Mouse (Mus musculus) hindbrain, embryonic 12.5 days (tissue): ENCODE data around the gene Tbx4. TPM values are rescaled to one million over a fixed set of nuclear protein-coding genes. Genes with fewer than 3 reads are reported as not detected.

Source experiments
- ATAC-seq: fragments of 200-750 bp; cut with Nextera tagmentation; 2 replicates; pipeline ENCODE4 v1.8.0; 2017; ENCODE audit warnings: moderate TSS enrichment; ENCODE audit not compliant: low FRiP score
- H3K27ac ChIP-seq: fragments of 300-500 bp; sonication (generic); 2 replicates; pipeline ENCODE4 v1.5.1; 2016; ENCODE audit warnings: mild to moderate bottlenecking
- H3K27me3 ChIP-seq: fragments of 300-500 bp; sonication (generic); 2 replicates; pipeline ENCODE4 v1.6.1; 2016; ENCODE audit warnings: mild to moderate bottlenecking
- H3K36me3 ChIP-seq: fragments of 300-500 bp; sonication (generic); 2 replicates; pipeline ENCODE4 v1.6.1; 2016; ENCODE audit warnings: mild to moderate bottlenecking
- H3K4me1 ChIP-seq: fragments of 300-500 bp; sonication (generic); 2 replicates; pipeline ENCODE4 v1.6.1; 2016
- H3K4me2 ChIP-seq: fragments of 300-500 bp; sonication (generic); replicated peaks from 2 replicates; pipeline ENCODE4 v1.6.1; 2016; ENCODE audit warnings: mild to moderate bottlenecking
- H3K4me3 ChIP-seq: fragments of 300-500 bp; sonication (generic); 2 replicates; pipeline ENCODE4 v1.5.1; 2016; ENCODE audit warnings: mild to moderate bottlenecking
- H3K9ac ChIP-seq: fragments of 300-500 bp; sonication (generic); 2 replicates; pipeline ENCODE4 v1.6.1; 2016; ENCODE audit warnings: mild to moderate bottlenecking, moderate library complexity
- H3K9me3 ChIP-seq: fragments of 300-500 bp; sonication (generic); replicated peaks from 2 replicates; pipeline ENCODE4 v1.6.1; 2016; ENCODE audit warnings: mild to moderate bottlenecking
- WGBS: fragments of 180-500 bp; shearing (Covaris S2); methylation state at CpG from one replicate; pipeline ENCODE4 v1.1.7; 2016; 5-methylcytosine and 5-hydroxymethylcytosine counted together
- polyA plus RNA-seq: library from polyadenylated mRNA; unstranded; fragments of >200 nt; fragmentation: Nextera tagmentation; extraction: Ambion mirVana; gene quantifications from 2 replicates; pipeline ENCODE4 v1.2.1, GENCODE M21; 2016

Tbx4 gene
- polyA plus RNA-seq, result 0.57 and 0.94 TPM in 2 replicates

DNA sequence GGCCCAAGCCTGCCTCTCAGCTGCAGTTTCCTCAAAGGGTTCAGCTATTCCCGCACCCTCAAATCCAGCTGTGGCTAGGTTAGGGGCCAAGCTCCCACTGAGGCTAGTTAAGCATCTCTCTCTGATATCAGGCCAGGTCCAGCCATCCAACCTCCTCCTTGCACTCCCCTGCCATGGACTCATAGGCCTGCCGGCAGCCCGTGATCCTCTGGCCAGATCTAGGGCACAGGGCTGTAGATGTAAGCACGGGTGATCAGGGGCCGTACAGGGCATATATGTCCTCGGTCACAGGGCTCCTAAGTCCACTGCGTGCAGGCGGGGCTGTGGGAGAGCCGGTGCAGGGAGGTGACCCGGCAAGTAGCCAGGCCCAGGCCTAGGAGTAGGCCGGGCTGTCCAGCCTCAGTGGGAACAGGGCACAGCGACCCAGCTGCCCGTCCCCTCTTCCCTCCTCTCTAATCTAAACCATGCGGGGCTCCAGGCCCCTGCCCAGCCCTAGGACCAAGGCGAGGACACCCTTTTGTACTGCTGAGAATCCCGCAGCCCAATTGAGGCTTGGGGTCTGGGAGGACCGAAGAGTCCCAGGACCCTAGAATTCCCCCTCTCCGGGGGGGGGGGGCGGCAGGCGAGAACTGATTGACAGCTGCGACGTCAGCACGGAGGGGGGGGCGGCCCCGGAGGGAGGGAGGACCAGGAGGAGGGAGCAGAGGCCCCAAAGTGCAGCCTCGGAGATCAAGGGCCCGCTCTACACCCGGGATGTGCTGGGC is at the start of gene Tbx4:
Tbx4 (plus strand) TSS at position 758 of the 764 bp plus-strand sequence.
- Histone ChIP-seq H3K9me3 (no peaks in the 10 kb centered on the region), H3K4me2 (0 out of 2 replicates have a peak within 1 kb of the TSS, but pooled peaks have one; percentile 22), H3K4me1 (peaks cover 15% of the 10 kb centered on the region), H3K9ac (no peak within 1 kb of the TSS), H3K27ac (no peak within 1 kb of the TSS), H3K27me3 (peaks cover 77% of the 10 kb centered on the region), H3K4me3 (no peak within 1 kb of the TSS), H3K36me3 (no peaks in the 10 kb centered on the region)
- no peak for ATAC-seq
- 11% methylated on average over 22 of the region's 28 CpGs for WGBS

DNA sequence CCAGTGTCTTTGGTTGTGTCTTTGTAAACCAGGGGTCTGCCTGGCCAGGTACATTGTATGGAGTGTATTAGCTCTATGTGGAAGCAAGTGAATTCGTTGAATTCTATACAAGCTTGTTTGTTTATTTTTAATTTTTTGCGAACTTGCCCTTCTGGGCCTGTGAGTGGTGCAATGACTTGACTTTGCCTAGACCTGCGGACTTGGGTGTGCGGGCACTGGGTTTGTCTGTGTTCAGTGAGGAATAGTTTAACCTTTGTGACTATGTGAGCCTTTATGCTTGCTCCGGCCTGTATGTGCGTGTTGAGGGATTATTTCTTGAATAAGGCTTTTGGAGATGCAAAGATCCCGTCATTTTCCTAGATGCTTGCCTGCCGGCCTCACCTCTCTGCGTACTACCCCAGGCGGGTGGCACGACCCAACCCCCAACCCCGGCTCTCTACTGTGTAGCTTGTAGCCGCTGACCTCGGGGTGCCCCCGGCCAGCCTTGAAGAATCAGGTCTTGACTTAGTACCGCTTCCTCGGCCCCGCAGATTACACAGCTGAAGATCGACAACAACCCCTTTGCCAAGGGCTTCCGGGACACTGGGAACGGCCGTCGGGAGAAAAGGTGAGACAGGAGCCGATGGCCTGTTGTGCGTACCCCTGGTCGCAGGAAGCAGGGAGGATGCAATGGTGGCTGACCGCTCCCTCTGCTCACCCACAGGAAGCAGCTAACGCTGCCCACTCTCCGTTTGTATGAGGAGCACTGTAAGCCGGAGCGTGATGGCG is 49.5 kb upstream of the Tbx4 start:
- Histone ChIP-seq H3K27me3 (peaks cover 89% of the 10 kb centered on the region), H3K36me3 (no peaks in the 10 kb centered on the region), H3K4me3 (peak overlapping the region; percentile 49), H3K4me1 (peaks cover 38% of the 10 kb centered on the region), H3K4me2 (peak overlapping the region; percentile 45), H3K9me3 (no peaks in the 10 kb centered on the region), H3K9ac (peak overlapping the region; percentile 48), H3K27ac (0 out of 2 replicates have a peak overlapping the region, but pooled peaks have one; percentile 25)
- no peak for ATAC-seq
- WGBS, result 1% methylated on average over 32 of the region's 32 CpGs

DNA sequence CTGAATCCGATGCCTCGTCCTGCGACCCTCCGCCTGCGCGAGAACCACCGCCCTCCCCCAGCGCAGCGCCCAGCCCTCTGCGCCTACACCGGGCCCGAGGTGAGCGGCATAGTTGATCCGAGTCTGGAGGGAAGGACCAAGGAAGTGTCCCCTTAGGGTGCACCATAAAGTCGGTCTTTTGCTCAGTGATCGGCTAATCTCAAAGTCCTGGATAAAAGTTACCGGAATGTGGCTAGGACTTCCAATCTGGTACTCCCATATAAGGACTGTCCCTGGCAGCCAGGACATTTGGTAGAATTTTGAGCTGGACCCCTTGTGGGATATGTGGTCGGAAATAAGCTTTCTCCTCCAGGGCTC is 49.0 kb upstream of the Tbx4 start:
- no peak for ATAC-seq
- 0 out of 2 replicates have a peak overlapping the region, but pooled peaks have one; percentile 25 for H3K27ac ChIP-seq
- peak overlapping the region; percentile 48 for H3K9ac ChIP-seq
- no peaks in the 10 kb centered on the region for H3K9me3 ChIP-seq
- H3K4me3 ChIP-seq, result peak overlapping the region; percentile 49
- 1% methylated on average over 18 of the region's 18 CpGs for WGBS
- H3K4me1 ChIP-seq, result peaks cover 33% of the 10 kb centered on the region
- no peaks in the 10 kb centered on the region for H3K36me3 ChIP-seq
- peaks cover 89% of the 10 kb centered on the region for H3K27me3 ChIP-seq
- peak overlapping the region; percentile 45 for H3K4me2 ChIP-seq

DNA sequence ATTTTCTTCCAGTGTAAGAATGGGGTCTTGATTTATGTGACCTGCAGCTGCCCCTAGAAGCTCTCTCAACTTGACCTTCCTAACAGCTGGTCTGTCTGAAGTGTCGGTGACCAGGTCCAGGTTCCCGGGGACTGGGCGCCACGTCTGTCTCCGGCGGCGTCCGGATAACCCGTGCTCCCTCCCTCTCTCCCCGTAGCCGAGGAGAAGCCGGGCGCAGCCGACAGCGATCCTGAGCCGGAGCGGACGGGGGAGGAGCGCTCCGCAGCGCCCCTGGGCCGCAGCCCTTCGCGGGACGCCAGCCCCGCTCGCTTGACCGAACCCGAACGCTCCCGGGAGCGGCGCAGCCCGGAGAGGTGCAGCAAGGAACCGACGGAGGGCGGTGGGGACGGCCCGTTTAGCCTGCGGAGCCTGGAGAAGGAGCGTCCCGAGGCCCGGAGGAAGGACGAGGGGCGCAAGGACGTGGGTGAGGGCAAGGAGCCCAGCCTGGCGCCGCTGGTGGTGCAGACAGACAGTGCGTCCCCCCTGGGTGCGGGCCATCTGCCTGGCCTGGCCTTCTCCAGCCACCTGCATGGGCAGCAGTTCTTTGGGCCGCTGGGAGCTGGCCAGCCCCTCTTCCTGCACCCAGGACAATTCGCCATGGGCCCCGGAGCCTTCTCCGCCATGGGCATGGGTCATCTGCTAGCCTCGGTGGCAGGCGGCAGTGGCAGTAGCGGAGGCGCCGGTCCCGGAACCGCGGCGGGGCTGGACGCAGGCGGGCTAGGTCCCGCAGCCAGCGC is 48.4 kb upstream of the Tbx4 start:
- Histone ChIP-seq H3K4me1 (peaks cover 33% of the 10 kb centered on the region), H3K27ac (peak overlapping the region; percentile 30; the same call in 1 of the 2 replicates), H3K9ac (peak overlapping the region; percentile 56), H3K4me3 (peak overlapping the region; percentile 49), H3K27me3 (peaks cover 92% of the 10 kb centered on the region), H3K9me3 (no peaks in the 10 kb centered on the region), H3K4me2 (peak overlapping the region; percentile 45), H3K36me3 (no peaks in the 10 kb centered on the region)
- no peak for ATAC-seq
- under 1% methylated on average over 66 of the region's 67 CpGs for WGBS

DNA sequence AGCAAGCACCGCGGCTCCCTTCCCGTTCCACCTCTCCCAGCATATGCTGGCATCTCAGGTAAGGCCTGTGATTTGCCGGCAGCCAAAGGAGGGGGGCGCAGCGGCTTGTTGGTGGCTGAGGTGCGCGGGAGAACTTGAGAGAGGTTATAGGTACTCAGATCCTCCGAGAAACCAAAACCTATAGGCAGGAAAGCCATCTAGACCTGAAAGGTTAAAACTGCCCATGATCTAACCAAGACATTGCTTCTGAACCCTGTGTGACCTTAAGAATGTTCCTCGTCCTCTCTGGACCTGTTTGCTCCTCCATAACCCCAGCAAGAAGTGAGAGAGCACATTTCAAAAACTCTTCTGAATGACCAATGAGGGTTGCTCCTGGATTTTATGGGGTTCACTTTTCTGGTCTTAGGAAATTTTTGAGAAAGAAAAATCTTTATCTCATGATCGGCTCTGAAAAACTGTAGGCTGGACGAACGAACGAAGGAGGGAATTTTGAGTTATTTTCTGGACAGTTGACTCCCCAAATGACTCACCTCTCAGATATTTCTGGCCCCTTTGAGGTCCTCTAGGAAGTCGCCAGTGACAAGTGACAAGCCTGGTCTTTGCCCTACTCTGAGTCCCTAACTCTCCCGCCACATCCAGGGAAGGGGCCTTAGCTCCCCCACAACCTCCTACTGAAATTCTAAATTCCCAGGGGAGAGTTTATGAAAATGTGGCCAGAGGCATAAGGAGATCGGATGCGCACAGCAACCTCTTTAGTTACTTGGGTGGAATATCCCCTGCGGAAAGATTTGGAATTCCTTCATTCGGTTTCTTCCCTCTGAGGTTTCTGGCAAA is 47.6 kb upstream of the Tbx4 start:
- no peaks in the 10 kb centered on the region for H3K36me3 ChIP-seq
- peak overlapping the region; percentile 49 for H3K4me3 ChIP-seq
- 5% methylated on average over 20 of the region's 20 CpGs for WGBS
- peak overlapping the region; percentile 45 for H3K4me2 ChIP-seq
- peaks cover 100% of the 10 kb centered on the region for H3K27me3 ChIP-seq
- H3K9me3 ChIP-seq, result no peaks in the 10 kb centered on the region
- H3K4me1 ChIP-seq, result peaks cover 36% of the 10 kb centered on the region
- H3K9ac ChIP-seq, result peak overlapping the region; percentile 56; the same call in 1 of the 2 replicates
- ATAC-seq, result no peak
- H3K27ac ChIP-seq, result no peak overlapping the region

DNA sequence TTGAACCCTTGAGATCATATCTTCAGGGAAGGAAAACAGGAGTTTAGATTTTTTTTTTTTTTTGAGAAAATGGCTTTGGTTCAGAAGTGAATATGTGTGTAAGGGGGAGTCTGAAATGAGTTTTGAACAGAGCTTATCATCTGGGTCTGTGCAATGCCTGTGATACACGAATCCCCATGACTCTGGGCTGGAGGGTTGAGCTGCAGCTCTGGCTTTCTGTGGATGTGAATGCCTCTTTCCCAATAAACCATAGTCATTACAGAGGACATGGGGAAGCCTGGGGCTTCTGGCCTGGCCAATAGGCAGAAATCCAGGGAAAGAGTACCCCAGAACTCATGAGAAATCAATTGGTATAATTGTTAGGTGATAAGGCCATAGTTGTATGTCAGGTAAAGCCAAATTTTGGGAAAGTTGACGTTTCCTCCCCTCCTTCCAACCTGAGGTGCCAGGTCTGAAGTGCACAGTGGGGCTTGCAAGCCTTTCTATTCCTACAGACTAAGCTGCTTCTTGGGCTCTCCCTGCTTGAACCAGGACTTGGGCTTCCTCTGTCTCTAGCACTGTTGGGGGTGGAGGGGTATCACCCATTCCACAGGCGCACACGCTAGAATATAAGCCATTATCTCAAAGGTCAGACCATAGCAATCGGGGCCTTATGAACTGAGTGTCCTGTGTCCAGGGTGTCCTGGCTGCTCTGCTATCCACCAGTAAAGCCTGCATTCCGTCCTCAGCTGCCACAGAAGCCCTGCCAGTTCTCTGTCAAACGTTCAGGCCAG is 46.8 kb upstream of the Tbx4 start:
- no peak overlapping the region; the same call in 1 of the 2 replicates for H3K9ac ChIP-seq
- peak overlapping the region; percentile 41 for H3K4me2 ChIP-seq
- peaks cover 99% of the 10 kb centered on the region for H3K27me3 ChIP-seq
- no peaks in the 10 kb centered on the region for H3K9me3 ChIP-seq
- no peak overlapping the region for H3K27ac ChIP-seq
- H3K36me3 ChIP-seq, result no peaks in the 10 kb centered on the region
- H3K4me1 ChIP-seq, result peaks cover 44% of the 10 kb centered on the region
- no peak for ATAC-seq
- 12% methylated on average over 7 of the region's 7 CpGs for WGBS
- peak overlapping the region; percentile 13; the same call in 1 of the 2 replicates for H3K4me3 ChIP-seq

DNA sequence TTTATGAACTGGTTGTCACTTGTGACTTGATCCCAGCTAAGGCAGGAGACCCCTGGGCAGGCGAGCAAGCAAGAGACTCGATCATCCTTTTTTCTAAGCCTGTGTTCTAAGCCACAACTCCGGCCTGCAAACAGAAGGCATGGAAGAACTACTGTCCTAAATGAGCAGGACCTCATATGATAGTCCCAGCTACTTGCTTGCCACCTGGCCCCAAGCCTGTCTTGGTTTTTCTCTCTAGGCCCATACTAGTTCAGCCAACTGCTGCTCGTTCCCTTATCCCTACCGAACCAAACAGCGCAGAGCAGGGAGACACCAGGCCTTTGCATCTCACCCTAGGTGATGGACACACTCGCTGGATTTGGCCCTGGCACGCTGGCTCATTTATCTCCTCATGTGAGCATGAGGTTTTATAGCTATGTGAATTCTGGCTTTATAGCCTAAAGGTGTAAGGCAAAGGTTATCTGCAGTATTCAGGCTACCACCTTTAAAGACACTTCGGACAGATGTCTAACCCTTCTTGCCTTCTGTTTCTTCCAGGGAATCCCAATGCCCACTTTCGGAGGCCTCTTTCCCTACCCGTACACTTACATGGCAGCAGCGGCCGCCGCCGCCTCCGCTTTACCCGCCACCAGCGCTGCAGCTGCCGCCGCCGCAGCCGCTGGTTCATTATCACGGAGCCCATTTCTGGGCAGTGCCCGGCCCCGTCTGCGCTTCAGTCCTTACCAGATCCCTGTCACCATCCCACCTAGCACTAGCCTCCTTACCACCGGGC is 46.0 kb upstream of the Tbx4 start:
- H3K27ac ChIP-seq, result 0 out of 2 replicates have a peak overlapping the region, but pooled peaks have one; percentile 23
- peaks cover 99% of the 10 kb centered on the region for H3K27me3 ChIP-seq
- H3K4me1 ChIP-seq, result peaks cover 48% of the 10 kb centered on the region
- 5% methylated on average over 27 of the region's 27 CpGs for WGBS
- no peaks in the 10 kb centered on the region for H3K9me3 ChIP-seq
- peak overlapping the region; percentile 5; the same call in 1 of the 2 replicates for H3K9ac ChIP-seq
- H3K4me3 ChIP-seq, result peak overlapping the region; percentile 19
- ATAC-seq, result no peak
- no peaks in the 10 kb centered on the region for H3K36me3 ChIP-seq
- H3K4me2 ChIP-seq, result peak overlapping the region; percentile 41

DNA sequence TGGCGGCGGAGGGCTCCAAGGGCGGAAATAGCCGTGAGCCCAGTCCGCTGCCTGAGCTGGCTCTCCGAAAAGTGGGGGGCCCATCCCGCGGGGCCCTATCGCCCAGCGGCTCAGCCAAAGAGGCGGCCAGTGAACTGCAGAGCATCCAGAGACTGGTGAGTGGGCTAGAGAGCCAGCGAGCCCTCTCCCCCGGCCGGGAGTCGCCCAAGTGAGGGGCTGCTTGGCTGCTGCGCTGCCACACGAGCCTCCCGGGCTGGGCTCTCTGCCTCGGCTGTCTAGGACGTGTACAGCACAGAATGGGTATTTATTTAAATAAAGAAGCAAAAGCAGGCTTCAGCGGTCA is 45.4 kb upstream of the Tbx4 start:
- Histone ChIP-seq H3K27ac (0 out of 2 replicates have a peak overlapping the region, but pooled peaks have one; percentile 23), H3K27me3 (peaks cover 99% of the 10 kb centered on the region), H3K36me3 (no peaks in the 10 kb centered on the region), H3K4me3 (peak overlapping the region; percentile 19), H3K9me3 (no peaks in the 10 kb centered on the region), H3K4me2 (peak overlapping the region; percentile 41), H3K9ac (0 out of 2 replicates have a peak overlapping the region, but pooled peaks have one; percentile 5), H3K4me1 (peaks cover 48% of the 10 kb centered on the region)
- 2% methylated on average over 21 of the region's 21 CpGs for WGBS
- no peak for ATAC-seq

DNA sequence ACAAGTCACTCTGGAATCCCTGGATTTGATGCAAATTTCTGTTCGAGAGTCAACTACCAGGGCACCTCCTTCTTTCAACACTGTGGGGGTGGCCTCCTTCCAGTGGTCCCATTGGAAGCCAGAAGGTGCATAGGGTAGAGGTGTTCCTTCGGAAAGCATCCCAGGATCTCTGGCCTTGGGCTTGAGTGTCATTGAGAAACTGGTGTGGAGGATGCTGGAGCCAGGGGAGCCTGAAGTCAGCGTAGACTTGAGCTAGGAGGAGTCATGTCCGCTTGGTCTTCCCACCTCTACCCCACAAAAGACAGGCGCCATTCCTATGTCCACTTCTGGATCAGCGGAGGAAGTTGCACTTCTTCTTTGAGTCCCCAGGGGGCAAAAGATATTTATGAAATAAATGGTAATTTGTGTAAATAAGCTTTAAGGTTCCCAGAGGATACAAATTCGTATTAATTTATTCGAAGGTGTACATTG is 45.0 kb upstream of the Tbx4 start:
- H3K4me3 ChIP-seq, result peak overlapping the region; percentile 34; the same call in 1 of the 2 replicates
- peaks cover 99% of the 10 kb centered on the region for H3K27me3 ChIP-seq
- H3K27ac ChIP-seq, result 0 out of 2 replicates have a peak overlapping the region, but pooled peaks have one; percentile 23
- H3K4me1 ChIP-seq, result peaks cover 48% of the 10 kb centered on the region
- 4% methylated on average over 8 of the region's 8 CpGs for WGBS
- H3K36me3 ChIP-seq, result no peaks in the 10 kb centered on the region
- no peaks in the 10 kb centered on the region for H3K9me3 ChIP-seq
- H3K4me2 ChIP-seq, result peak overlapping the region; percentile 41
- no peak for ATAC-seq
- H3K9ac ChIP-seq, result no peak overlapping the region

DNA sequence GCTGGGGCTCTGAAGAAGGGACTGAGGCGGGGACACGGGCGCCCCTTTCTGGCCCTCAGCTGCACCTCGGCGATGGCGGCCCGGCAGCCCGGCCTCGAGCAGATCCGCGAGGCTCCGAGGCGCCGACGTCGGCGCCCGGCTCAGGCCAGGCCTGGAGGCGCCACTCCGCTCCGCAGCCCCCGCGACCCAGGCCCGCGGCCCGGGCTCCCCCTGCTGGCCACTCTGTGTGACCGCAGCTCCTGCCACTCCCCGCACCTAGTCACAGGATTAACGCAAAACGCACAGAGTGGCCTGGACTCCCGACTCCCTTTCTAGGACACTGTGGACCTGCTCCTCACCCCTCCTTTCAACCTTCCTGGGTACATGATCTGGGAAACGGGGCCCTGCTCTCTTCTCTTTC is 44.2 kb upstream of the Tbx4 start:
- H3K4me2 ChIP-seq, result peak overlapping the region; percentile 72
- peak overlapping the region; percentile 34 for H3K4me3 ChIP-seq
- H3K36me3 ChIP-seq, result no peaks in the 10 kb centered on the region
- peaks cover 99% of the 10 kb centered on the region for H3K27me3 ChIP-seq
- 0 out of 2 replicates have a peak overlapping the region, but pooled peaks have one; percentile 32 for H3K27ac ChIP-seq
- H3K4me1 ChIP-seq, result peaks cover 45% of the 10 kb centered on the region
- ATAC-seq, result peak; percentile 64
- WGBS, result 0% methylated on average over 28 of the region's 32 CpGs
- H3K9me3 ChIP-seq, result no peaks in the 10 kb centered on the region
- H3K9ac ChIP-seq, result peak overlapping the region; percentile 47
